Mouse (Mus musculus): ENCODE measurements around the gene Gpalpp1. TPM values are rescaled to one million over a fixed set of nuclear protein-coding genes. Genes with fewer than 3 reads are reported as not detected.

Gpalpp1 gene
- polyA plus RNA-seq, 1 experiment from 2014 or later, result 20.3 TPM

DNA sequence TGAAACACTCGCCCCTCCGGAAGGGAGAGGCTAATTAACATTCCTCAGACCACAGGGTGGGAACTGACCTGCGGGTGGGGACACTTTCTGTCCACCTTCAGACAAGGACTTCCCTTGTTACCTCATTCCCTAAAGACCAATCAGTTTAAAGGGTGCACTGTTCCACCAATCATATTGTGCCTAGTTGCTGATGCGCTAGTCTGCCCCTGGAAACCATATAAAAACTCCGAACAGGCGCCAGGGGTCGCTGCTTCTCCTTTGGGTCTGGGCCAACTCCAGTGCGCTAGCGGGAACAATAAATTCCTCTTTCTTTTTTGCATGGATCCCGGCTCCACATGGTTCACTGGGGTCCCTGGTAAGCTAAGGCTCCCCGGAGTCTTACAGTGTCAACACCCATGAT, 29.1 kb downstream of the Gpalpp1 start:
- DNase-seq (ENCODE audit: low spot score) (peak; percentile 24), ATAC-seq (ENCODE audit: insufficient read depth, low FRiP score, low TSS enrichment) (no peak)
- H3K4me1 ChIP-seq (ENCODE audit: control insufficient read depth, insufficient read depth, low read length), result no peaks in the 10 kb centered on the region
- no peak overlapping the region for H3K9ac ChIP-seq (ENCODE audit: low read length)
- H3K9me3 ChIP-seq (ENCODE audit: control insufficient read depth, low read length), result no peaks in the 10 kb centered on the region
- WGBS, result 61% methylated on average over 11 of the region's 11 CpGs
- no peak overlapping the region for H3K4me3 ChIP-seq (ENCODE audit: low read depth, low read length)
- no peaks in the 10 kb centered on the region for H3K36me3 ChIP-seq (ENCODE audit: control insufficient read depth, insufficient read depth, low read length)
- H3K27ac ChIP-seq (ENCODE audit: low read depth, low read length), result no peak overlapping the region
- no peak overlapping the region for H3K4me2 ChIP-seq (ENCODE audit: low read depth)
- no peaks in the 10 kb centered on the region for H3K27me3 ChIP-seq (ENCODE audit: control insufficient read depth, insufficient read depth, low read length)

DNA sequence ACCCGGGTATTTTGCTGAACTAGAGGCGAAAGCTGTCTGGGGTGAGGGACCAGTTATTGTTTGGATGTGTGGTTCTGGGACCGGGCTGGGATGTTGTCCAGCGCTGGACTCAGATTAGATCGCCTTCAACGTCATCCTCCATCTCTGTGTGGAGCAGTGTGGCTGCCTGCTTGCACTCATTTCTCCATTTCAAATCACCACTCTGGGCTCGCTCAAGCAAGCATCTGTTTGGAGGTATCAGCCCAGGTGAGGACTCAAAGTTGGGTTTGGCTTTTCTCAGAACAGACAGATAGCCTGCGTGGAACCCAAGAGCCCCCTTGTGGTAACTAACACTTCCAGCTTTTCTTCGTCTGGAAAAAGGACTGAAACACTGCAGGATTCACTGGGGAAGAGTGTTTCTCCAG, 33.5 kb downstream of the Gpalpp1 start:
- no peak overlapping the region for H3K4me3 ChIP-seq (ENCODE audit: low read depth, low read length)
- H3K9me3 ChIP-seq (ENCODE audit: control insufficient read depth, low read length), result no peaks in the 10 kb centered on the region
- DNase-seq (ENCODE audit: low spot score) (peak; percentile 62), ATAC-seq (ENCODE audit: insufficient read depth, low FRiP score, low TSS enrichment) (no peak)
- H3K27me3 ChIP-seq (ENCODE audit: control insufficient read depth, insufficient read depth, low read length), result no peaks in the 10 kb centered on the region
- no peak overlapping the region for H3K9ac ChIP-seq (ENCODE audit: low read length)
- no peaks in the 10 kb centered on the region for H3K36me3 ChIP-seq (ENCODE audit: control insufficient read depth, insufficient read depth, low read length)
- WGBS, result 49% methylated on average over 9 of the region's 9 CpGs
- H3K27ac ChIP-seq (ENCODE audit: low read depth, low read length), result no peak overlapping the region
- H3K4me2 ChIP-seq (ENCODE audit: low read depth), result no peak overlapping the region
- H3K4me1 ChIP-seq (ENCODE audit: control insufficient read depth, insufficient read depth, low read length), result no peaks in the 10 kb centered on the region

- ATAC-seq (ENCODE audit: insufficient read depth, low FRiP score, low TSS enrichment), result no peak
- no peaks in the 10 kb centered on the region for H3K4me1 ChIP-seq (ENCODE audit: control insufficient read depth, insufficient read depth, low read length)
- H3K9me3 ChIP-seq (ENCODE audit: control insufficient read depth, low read length), result no peaks in the 10 kb centered on the region
- H3K4me3 ChIP-seq (ENCODE audit: low read depth, low read length), result no peak overlapping the region
- H3K36me3 ChIP-seq (ENCODE audit: control insufficient read depth, insufficient read depth, low read length), result no peaks in the 10 kb centered on the region
- 60% methylated on average over 4 of the region's 4 CpGs for WGBS
- H3K9ac ChIP-seq (ENCODE audit: low read length), result no peak overlapping the region
- no peak overlapping the region for H3K27ac ChIP-seq (ENCODE audit: low read depth, low read length)
- no peak overlapping the region for H3K4me2 ChIP-seq (ENCODE audit: low read depth)
- no peaks in the 10 kb centered on the region for H3K27me3 ChIP-seq (ENCODE audit: control insufficient read depth, insufficient read depth, low read length)
- no peak for DNase-seq (ENCODE audit: low spot score)
These were observed 34.0 kb downstream of the Gpalpp1 start for GRCm38 (mm10) chr14:76076602-76077001.

DNA sequence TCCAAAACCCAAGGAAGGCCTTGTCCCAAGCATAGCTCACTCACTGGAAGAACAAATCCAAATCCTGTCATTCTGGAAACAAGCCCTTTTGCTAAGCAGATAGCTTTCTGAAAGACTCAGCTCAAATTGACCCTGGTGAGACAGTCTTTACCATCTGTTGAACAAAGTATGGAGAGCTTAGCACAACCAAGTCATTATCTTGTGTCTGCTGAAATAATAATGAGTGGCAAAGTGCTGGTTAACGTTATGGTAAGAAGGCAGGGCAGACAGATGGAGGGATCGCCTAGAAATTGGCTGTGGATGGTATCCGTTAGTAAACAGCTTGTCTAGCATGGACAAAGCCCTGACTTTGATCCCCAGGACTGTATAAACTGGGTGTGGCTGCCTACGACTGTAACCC, 34.8 kb downstream of the Gpalpp1 start:
- Histone ChIP-seq H3K27me3 (ENCODE audit: control insufficient read depth, insufficient read depth, low read length) (no peaks in the 10 kb centered on the region), H3K9ac (ENCODE audit: low read length) (no peak overlapping the region), H3K27ac (ENCODE audit: low read depth, low read length) (no peak overlapping the region), H3K4me2 (ENCODE audit: low read depth) (no peak overlapping the region), H3K4me3 (ENCODE audit: low read depth, low read length) (no peak overlapping the region), H3K9me3 (ENCODE audit: control insufficient read depth, low read length) (no peaks in the 10 kb centered on the region), H3K36me3 (ENCODE audit: control insufficient read depth, insufficient read depth, low read length) (no peaks in the 10 kb centered on the region), H3K4me1 (ENCODE audit: control insufficient read depth, insufficient read depth, low read length) (no peaks in the 10 kb centered on the region)
- ATAC-seq (ENCODE audit: insufficient read depth, low FRiP score, low TSS enrichment), result no peak
- 61% methylated on average over 4 of the region's 4 CpGs for WGBS
- no peak for DNase-seq (ENCODE audit: low spot score)

GRCm38 (mm10) chr14:76074206-76074605, 36.4 kb downstream of the Gpalpp1 start:
- no peaks in the 10 kb centered on the region for H3K27me3 ChIP-seq (ENCODE audit: control insufficient read depth, insufficient read depth, low read length)
- H3K4me3 ChIP-seq (ENCODE audit: low read depth, low read length), result no peak overlapping the region
- no peaks in the 10 kb centered on the region for H3K9me3 ChIP-seq (ENCODE audit: control insufficient read depth, low read length)
- DNase-seq (ENCODE audit: low spot score), result no peak
- H3K9ac ChIP-seq (ENCODE audit: low read length), result no peak overlapping the region
- WGBS, result 84% methylated on average over 1 of the region's 1 CpGs
- no peaks in the 10 kb centered on the region for H3K4me1 ChIP-seq (ENCODE audit: control insufficient read depth, insufficient read depth, low read length)
- no peak overlapping the region for H3K27ac ChIP-seq (ENCODE audit: low read depth, low read length)
- ATAC-seq (ENCODE audit: insufficient read depth, low FRiP score, low TSS enrichment), result no peak
- no peak overlapping the region for H3K4me2 ChIP-seq (ENCODE audit: low read depth)
- H3K36me3 ChIP-seq (ENCODE audit: control insufficient read depth, insufficient read depth, low read length), result no peaks in the 10 kb centered on the region

- H3K27me3 ChIP-seq (ENCODE audit: control insufficient read depth, insufficient read depth, low read length), result no peaks in the 10 kb centered on the region
- no peaks in the 10 kb centered on the region for H3K9me3 ChIP-seq (ENCODE audit: control insufficient read depth, low read length)
- ATAC-seq (ENCODE audit: insufficient read depth, low FRiP score, low TSS enrichment) (no peak), DNase-seq (ENCODE audit: low spot score) (no peak)
- no peak overlapping the region for H3K9ac ChIP-seq (ENCODE audit: low read length)
- WGBS, result 76% methylated on average over 2 of the region's 2 CpGs
- H3K27ac ChIP-seq (ENCODE audit: low read depth, low read length), result no peak overlapping the region
- no peaks in the 10 kb centered on the region for H3K4me1 ChIP-seq (ENCODE audit: control insufficient read depth, insufficient read depth, low read length)
- no peaks in the 10 kb centered on the region for H3K36me3 ChIP-seq (ENCODE audit: control insufficient read depth, insufficient read depth, low read length)
- H3K4me2 ChIP-seq (ENCODE audit: low read depth), result no peak overlapping the region
- no peak overlapping the region for H3K4me3 ChIP-seq (ENCODE audit: low read depth, low read length)
These were observed 37.9 kb downstream of the Gpalpp1 start for GRCm38 (mm10) chr14:76072626-76073025.

DNA sequence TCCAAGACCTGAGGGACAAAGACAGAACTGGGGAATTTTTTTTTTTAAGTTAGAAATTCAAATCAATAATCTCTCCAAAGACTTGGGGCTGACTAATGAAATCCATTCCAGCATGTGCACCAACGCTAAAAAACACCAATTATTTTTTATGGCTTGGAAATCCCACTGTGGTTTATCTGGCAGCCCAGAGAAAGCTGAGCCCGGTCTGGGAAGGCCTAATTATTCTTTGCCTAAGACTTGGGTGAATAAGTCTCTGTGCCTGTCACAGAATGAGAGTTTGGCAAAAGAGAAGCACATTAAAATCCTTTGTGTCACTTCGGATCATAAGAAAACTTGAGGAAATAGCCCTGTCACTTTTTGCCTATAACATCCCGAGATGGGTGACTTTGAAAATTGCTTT, 41.3 kb downstream of the Gpalpp1 start:
- no peak overlapping the region for H3K4me2 ChIP-seq (ENCODE audit: low read depth)
- no peak overlapping the region for H3K9ac ChIP-seq (ENCODE audit: low read length)
- H3K4me1 ChIP-seq (ENCODE audit: control insufficient read depth, insufficient read depth, low read length), result no peaks in the 10 kb centered on the region
- H3K36me3 ChIP-seq (ENCODE audit: control insufficient read depth, insufficient read depth, low read length), result no peaks in the 10 kb centered on the region
- H3K9me3 ChIP-seq (ENCODE audit: control insufficient read depth, low read length), result no peaks in the 10 kb centered on the region
- no peak for DNase-seq (ENCODE audit: low spot score)
- WGBS, result 75% methylated on average over 4 of the region's 4 CpGs
- no peak overlapping the region for H3K27ac ChIP-seq (ENCODE audit: low read depth, low read length)
- no peak for ATAC-seq (ENCODE audit: insufficient read depth, low FRiP score, low TSS enrichment)
- no peak overlapping the region for H3K4me3 ChIP-seq (ENCODE audit: low read depth, low read length)
- H3K27me3 ChIP-seq (ENCODE audit: control insufficient read depth, insufficient read depth, low read length), result no peaks in the 10 kb centered on the region

DNA sequence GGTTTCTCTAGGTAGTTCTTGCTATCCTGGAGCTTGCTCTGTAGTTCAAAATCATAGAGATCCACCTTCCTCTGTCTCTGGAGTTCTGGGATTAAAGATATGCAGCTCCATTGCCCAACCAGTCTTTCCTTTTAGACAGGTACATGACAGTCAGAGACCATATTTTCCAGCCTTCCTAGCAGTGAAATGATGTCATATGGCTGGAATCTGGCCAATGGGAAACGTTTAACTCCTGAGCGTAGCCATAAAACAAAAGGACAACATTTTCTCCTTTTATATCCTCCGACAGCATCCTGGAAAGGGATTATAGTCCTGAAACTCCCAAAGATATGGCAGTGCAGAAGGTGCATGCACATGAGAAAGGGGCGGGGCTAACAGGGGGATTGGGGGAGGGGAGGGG, 42.3 kb downstream of the Gpalpp1 start:
- Histone ChIP-seq H3K9me3 (ENCODE audit: control insufficient read depth, low read length) (no peaks in the 10 kb centered on the region), H3K4me2 (ENCODE audit: low read depth) (no peak overlapping the region), H3K4me1 (ENCODE audit: control insufficient read depth, insufficient read depth, low read length) (no peaks in the 10 kb centered on the region), H3K36me3 (ENCODE audit: control insufficient read depth, insufficient read depth, low read length) (no peaks in the 10 kb centered on the region), H3K9ac (ENCODE audit: low read length) (no peak overlapping the region), H3K27me3 (ENCODE audit: control insufficient read depth, insufficient read depth, low read length) (no peaks in the 10 kb centered on the region), H3K27ac (ENCODE audit: low read depth, low read length) (no peak overlapping the region), H3K4me3 (ENCODE audit: low read depth, low read length) (no peak overlapping the region)
- WGBS, result 72% methylated on average over 4 of the region's 4 CpGs
- DNase-seq (ENCODE audit: low spot score) (no peak), ATAC-seq (ENCODE audit: insufficient read depth, low FRiP score, low TSS enrichment) (no peak)

GRCm38 (mm10) chr14:76067237-76067636, 43.3 kb downstream of the Gpalpp1 start:
- no peak overlapping the region for H3K27ac ChIP-seq (ENCODE audit: low read depth, low read length)
- H3K36me3 ChIP-seq (ENCODE audit: control insufficient read depth, insufficient read depth, low read length), result no peaks in the 10 kb centered on the region
- H3K4me2 ChIP-seq (ENCODE audit: low read depth), result no peak overlapping the region
- H3K4me1 ChIP-seq (ENCODE audit: control insufficient read depth, insufficient read depth, low read length), result no peaks in the 10 kb centered on the region
- no peak overlapping the region for H3K9ac ChIP-seq (ENCODE audit: low read length)
- H3K9me3 ChIP-seq (ENCODE audit: control insufficient read depth, low read length), result no peaks in the 10 kb centered on the region
- 41% methylated on average over 1 of the region's 1 CpGs for WGBS
- no peak for DNase-seq (ENCODE audit: low spot score)
- H3K4me3 ChIP-seq (ENCODE audit: low read depth, low read length), result no peak overlapping the region
- no peak for ATAC-seq (ENCODE audit: insufficient read depth, low FRiP score, low TSS enrichment)
- no peaks in the 10 kb centered on the region for H3K27me3 ChIP-seq (ENCODE audit: control insufficient read depth, insufficient read depth, low read length)

All from neural tube, embryonic 11.5 days (tissue).